Mouse (Mus musculus): Measurements from ENCODE around the gene Umps. TPM values are rescaled to one million over a fixed set of nuclear protein-coding genes. Genes with fewer than 3 reads are reported as not detected.

The Umps gene
- polyA plus RNA-seq, 1 experiment from 2014 or later = 71.5 TPM

- Histone ChIP-seq H3K4me3 (ENCODE audit: low read depth, low read length) (no peak overlapping the region), H3K36me3 (ENCODE audit: control insufficient read depth, insufficient read depth, low read length) (no peaks in the 10 kb centered on the region), H3K9me3 (ENCODE audit: control insufficient read depth, low read length) (no peaks in the 10 kb centered on the region), H3K27me3 (replicated peaks; ENCODE audit: control insufficient read depth, insufficient read depth, low read length) (no peaks in the 10 kb centered on the region), H3K27ac (ENCODE audit: low read depth) (no peak overlapping the region), H3K4me1 (replicated peaks; ENCODE audit: control insufficient read depth, insufficient read depth, low read length) (0 out of 2 replicates have a peak, but pooled peaks cover 4% of the 10 kb centered on the region), H3K9ac (ENCODE audit: low read length) (no peak overlapping the region), H3K4me2 (ENCODE audit: low read length) (no peak overlapping the region)
- DNase-seq (ENCODE audit: low spot score) (no peak), ATAC-seq (replicated peaks; ENCODE audit: low FRiP score, low TSS enrichment, low read depth) (no peak)
- WGBS = 97% methylated on average over 6 of the region's 6 CpGs
Measured at GRCm38 (mm10) chr16:33983712-33984111, 16.9 kb upstream of the Umps start.

DNA sequence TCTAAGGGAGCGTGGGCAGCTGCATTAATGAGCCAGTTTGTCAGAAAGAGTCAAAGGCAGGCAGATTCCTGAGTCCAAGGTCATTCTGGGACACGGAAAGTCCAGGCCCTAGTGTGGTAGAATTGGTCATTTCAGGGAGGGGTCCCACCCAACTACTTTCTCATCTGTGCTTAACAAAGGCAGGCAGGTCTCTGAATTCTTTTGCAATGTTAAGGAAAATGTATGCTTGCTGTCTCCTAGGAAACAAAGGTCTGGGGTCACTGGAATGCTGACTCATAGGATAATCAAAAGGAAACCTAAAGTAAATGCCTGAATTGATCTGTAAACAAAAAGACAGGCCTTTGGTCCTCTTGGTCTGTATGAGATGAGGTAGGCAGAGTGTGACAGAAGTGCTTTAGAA is 13.0 kb upstream of the Umps start:
- Histone ChIP-seq H3K27ac (ENCODE audit: low read depth) (no peak overlapping the region), H3K9ac (ENCODE audit: low read length) (no peak overlapping the region), H3K4me1 (replicated peaks; ENCODE audit: control insufficient read depth, insufficient read depth, low read length) (0 out of 2 replicates have a peak, but pooled peaks cover 4% of the 10 kb centered on the region), H3K9me3 (ENCODE audit: control insufficient read depth, low read length) (no peaks in the 10 kb centered on the region), H3K27me3 (replicated peaks; ENCODE audit: control insufficient read depth, insufficient read depth, low read length) (no peaks in the 10 kb centered on the region), H3K4me2 (ENCODE audit: low read length) (no peak overlapping the region), H3K4me3 (ENCODE audit: low read depth, low read length) (no peak overlapping the region), H3K36me3 (ENCODE audit: control insufficient read depth, insufficient read depth, low read length) (no peaks in the 10 kb centered on the region)
- ATAC-seq (replicated peaks; ENCODE audit: low FRiP score, low TSS enrichment, low read depth) = no peak
- WGBS = 52% methylated on average over 2 of the region's 2 CpGs
- no peak for DNase-seq (ENCODE audit: low spot score)

- peaks cover 13% of the 10 kb centered on the region for H3K4me1 ChIP-seq (replicated peaks; ENCODE audit: control insufficient read depth, insufficient read depth, low read length)
- H3K4me3 ChIP-seq (ENCODE audit: low read depth, low read length) = peak overlapping the region; percentile 88
- ATAC-seq (replicated peaks; ENCODE audit: low FRiP score, low TSS enrichment, low read depth) (0 out of 2 replicates have a peak, but pooled peaks have one; percentile 25), DNase-seq (ENCODE audit: low spot score) (no peak)
- WGBS = 54% methylated on average over 2 of the region's 2 CpGs
- H3K9ac ChIP-seq (ENCODE audit: low read length) = peak overlapping the region; percentile 74
- peaks cover 14% of the 10 kb centered on the region for H3K36me3 ChIP-seq (ENCODE audit: control insufficient read depth, insufficient read depth, low read length)
- H3K4me2 ChIP-seq (ENCODE audit: low read length) = peak overlapping the region; percentile 82
- H3K27me3 ChIP-seq (replicated peaks; ENCODE audit: control insufficient read depth, insufficient read depth, low read length) = no peaks in the 10 kb centered on the region
- no peaks in the 10 kb centered on the region for H3K9me3 ChIP-seq (ENCODE audit: control insufficient read depth, low read length)
- peak overlapping the region; percentile 69; the same call in 1 of the 2 replicates for H3K27ac ChIP-seq (ENCODE audit: low read depth)
Measured at GRCm38 (mm10) chr16:33967283-33967640, 424 bp upstream of the Umps start.

DNA sequence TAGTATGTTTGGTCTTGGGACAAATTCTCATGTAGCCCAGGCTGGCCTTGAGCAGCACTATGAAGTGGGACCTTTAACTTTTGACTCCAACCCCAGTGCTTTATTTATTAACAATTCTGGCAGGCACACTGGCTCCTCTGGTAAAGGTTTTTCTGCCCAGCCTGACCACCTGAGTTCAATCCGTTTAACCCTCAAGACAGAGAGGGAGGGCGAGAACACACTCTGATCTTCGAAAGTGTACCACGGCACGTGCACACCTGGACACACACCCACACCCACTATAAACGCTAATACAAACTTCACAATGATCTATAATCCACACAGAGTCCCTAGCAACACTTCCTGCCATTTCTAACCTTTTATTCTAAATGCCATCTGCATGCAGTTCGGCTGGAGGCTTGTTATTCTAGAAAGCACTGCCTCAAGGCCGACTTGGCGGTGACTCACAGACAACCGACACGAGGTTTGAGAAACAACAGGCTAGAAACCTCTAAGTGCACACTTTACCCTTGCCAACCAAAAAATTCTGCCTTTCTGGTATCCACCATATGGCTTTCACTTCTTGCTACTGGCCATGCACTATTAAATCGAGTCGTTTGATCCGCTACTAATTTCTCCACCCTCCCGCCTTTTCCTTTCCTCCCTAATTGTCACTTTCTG is 830 bp downstream of the Umps start:
- DNase-seq (ENCODE audit: low spot score) (no peak), ATAC-seq (replicated peaks; ENCODE audit: low FRiP score, low TSS enrichment, low read depth) (0 out of 2 replicates have a peak, but pooled peaks have one; percentile 17)
- no peaks in the 10 kb centered on the region for H3K9me3 ChIP-seq (ENCODE audit: control insufficient read depth, low read length)
- H3K27ac ChIP-seq (ENCODE audit: low read depth) = peak overlapping the region; percentile 69
- peak overlapping the region; percentile 82 for H3K4me2 ChIP-seq (ENCODE audit: low read length)
- 9% methylated on average over 15 of the region's 15 CpGs for WGBS
- peaks cover 13% of the 10 kb centered on the region for H3K4me1 ChIP-seq (replicated peaks; ENCODE audit: control insufficient read depth, insufficient read depth, low read length)
- H3K9ac ChIP-seq (ENCODE audit: low read length) = peak overlapping the region; percentile 74
- H3K27me3 ChIP-seq (replicated peaks; ENCODE audit: control insufficient read depth, insufficient read depth, low read length) = no peaks in the 10 kb centered on the region
- H3K36me3 ChIP-seq (ENCODE audit: control insufficient read depth, insufficient read depth, low read length) = peaks cover 26% of the 10 kb centered on the region
- peak overlapping the region; percentile 88 for H3K4me3 ChIP-seq (ENCODE audit: low read depth, low read length)

- peaks cover 51% of the 10 kb centered on the region for H3K36me3 ChIP-seq (ENCODE audit: control insufficient read depth, insufficient read depth, low read length)
- WGBS = 66% methylated on average over 6 of the region's 6 CpGs
- peaks cover 13% of the 10 kb centered on the region for H3K4me1 ChIP-seq (replicated peaks; ENCODE audit: control insufficient read depth, insufficient read depth, low read length)
- DNase-seq (ENCODE audit: low spot score) (no peak), ATAC-seq (replicated peaks; ENCODE audit: low FRiP score, low TSS enrichment, low read depth) (no peak)
- H3K9ac ChIP-seq (ENCODE audit: low read length) = no peak overlapping the region
- H3K27me3 ChIP-seq (replicated peaks; ENCODE audit: control insufficient read depth, insufficient read depth, low read length) = no peaks in the 10 kb centered on the region
- H3K4me3 ChIP-seq (ENCODE audit: low read depth, low read length) = no peak overlapping the region
- H3K4me2 ChIP-seq (ENCODE audit: low read length) = no peak overlapping the region
- H3K9me3 ChIP-seq (ENCODE audit: control insufficient read depth, low read length) = no peaks in the 10 kb centered on the region
- no peak overlapping the region for H3K27ac ChIP-seq (ENCODE audit: low read depth)
Measured at GRCm38 (mm10) chr16:33963509-33963908, 3.3 kb downstream of the Umps start.

- H3K27me3 ChIP-seq (replicated peaks; ENCODE audit: control insufficient read depth, insufficient read depth, low read length) = no peaks in the 10 kb centered on the region
- no peaks in the 10 kb centered on the region for H3K9me3 ChIP-seq (ENCODE audit: control insufficient read depth, low read length)
- ATAC-seq (replicated peaks; ENCODE audit: low FRiP score, low TSS enrichment, low read depth) (no peak), DNase-seq (ENCODE audit: low spot score) (peak; percentile 45)
- H3K4me3 ChIP-seq (ENCODE audit: low read depth, low read length) = no peak overlapping the region
- H3K4me1 ChIP-seq (replicated peaks; ENCODE audit: control insufficient read depth, insufficient read depth, low read length) = no peaks in the 10 kb centered on the region
- H3K4me2 ChIP-seq (ENCODE audit: low read length) = no peak overlapping the region
- no peak overlapping the region for H3K9ac ChIP-seq (ENCODE audit: low read length)
- H3K27ac ChIP-seq (ENCODE audit: low read depth) = no peak overlapping the region
- 85% methylated on average over 1 of the region's 1 CpGs for WGBS
- peaks cover 77% of the 10 kb centered on the region for H3K36me3 ChIP-seq (ENCODE audit: control insufficient read depth, insufficient read depth, low read length)
Measured at GRCm38 (mm10) chr16:33954793-33955192, 12.0 kb downstream of the Umps start.

DNA sequence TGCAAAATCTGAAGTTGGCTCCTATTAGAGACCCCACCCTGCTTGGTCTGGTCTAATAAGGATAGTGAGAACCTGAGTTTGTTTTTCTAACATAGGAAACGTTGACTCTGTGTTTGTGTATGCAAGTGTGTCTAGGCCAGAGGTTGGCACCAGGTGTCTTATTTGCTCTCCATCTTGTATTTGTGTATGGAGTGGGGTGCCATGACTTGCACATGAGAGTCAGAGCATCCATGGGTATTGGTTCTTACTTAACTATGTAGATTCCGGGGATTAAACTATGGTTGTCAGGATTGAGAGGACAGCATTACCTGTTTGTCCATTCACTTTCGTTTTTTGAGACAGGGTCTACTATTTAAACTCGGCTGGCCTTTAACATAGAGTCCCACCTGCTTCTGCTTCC is 13.8 kb downstream of the Umps start:
- Histone ChIP-seq H3K4me2 (ENCODE audit: low read length) (no peak overlapping the region), H3K36me3 (ENCODE audit: control insufficient read depth, insufficient read depth, low read length) (peaks cover 74% of the 10 kb centered on the region), H3K27ac (ENCODE audit: low read depth) (no peak overlapping the region), H3K27me3 (replicated peaks; ENCODE audit: control insufficient read depth, insufficient read depth, low read length) (no peaks in the 10 kb centered on the region), H3K9me3 (ENCODE audit: control insufficient read depth, low read length) (no peaks in the 10 kb centered on the region), H3K4me1 (replicated peaks; ENCODE audit: control insufficient read depth, insufficient read depth, low read length) (no peaks in the 10 kb centered on the region), H3K9ac (ENCODE audit: low read length) (no peak overlapping the region), H3K4me3 (ENCODE audit: low read depth, low read length) (no peak overlapping the region)
- DNase-seq (ENCODE audit: low spot score) (peak; percentile 43), ATAC-seq (replicated peaks; ENCODE audit: low FRiP score, low TSS enrichment, low read depth) (no peak)
- 87% methylated on average over 4 of the region's 4 CpGs for WGBS

DNA sequence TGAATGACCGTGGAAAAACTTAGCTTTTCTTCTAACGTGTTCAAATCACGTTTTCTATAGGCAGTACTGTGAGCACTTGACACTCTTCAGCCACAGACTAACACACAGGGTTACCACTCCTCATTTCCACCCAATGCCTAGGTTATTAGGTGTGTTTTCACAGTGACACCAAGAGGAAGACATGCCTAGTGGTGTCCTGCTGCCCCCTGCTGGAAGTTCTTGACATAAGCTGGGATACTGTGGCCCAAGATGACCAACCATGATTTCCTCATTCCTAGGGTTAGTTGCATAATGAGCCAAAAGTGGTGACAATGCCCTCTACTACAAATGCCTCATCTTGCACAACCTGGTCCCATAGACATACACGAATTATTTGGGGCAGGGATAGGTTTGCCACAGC is 16.0 kb downstream of the Umps start:
- ATAC-seq (replicated peaks; ENCODE audit: low FRiP score, low TSS enrichment, low read depth) (peak; percentile 79), DNase-seq (ENCODE audit: low spot score) (peak; percentile 93)
- no peak overlapping the region for H3K27ac ChIP-seq (ENCODE audit: low read depth)
- no peak overlapping the region for H3K4me2 ChIP-seq (ENCODE audit: low read length)
- no peak overlapping the region for H3K4me3 ChIP-seq (ENCODE audit: low read depth, low read length)
- no peaks in the 10 kb centered on the region for H3K4me1 ChIP-seq (replicated peaks; ENCODE audit: control insufficient read depth, insufficient read depth, low read length)
- H3K36me3 ChIP-seq (ENCODE audit: control insufficient read depth, insufficient read depth, low read length) = peaks cover 57% of the 10 kb centered on the region
- 28% methylated on average over 4 of the region's 4 CpGs for WGBS
- no peaks in the 10 kb centered on the region for H3K27me3 ChIP-seq (replicated peaks; ENCODE audit: control insufficient read depth, insufficient read depth, low read length)
- H3K9me3 ChIP-seq (ENCODE audit: control insufficient read depth, low read length) = no peaks in the 10 kb centered on the region
- no peak overlapping the region for H3K9ac ChIP-seq (ENCODE audit: low read length)

DNA sequence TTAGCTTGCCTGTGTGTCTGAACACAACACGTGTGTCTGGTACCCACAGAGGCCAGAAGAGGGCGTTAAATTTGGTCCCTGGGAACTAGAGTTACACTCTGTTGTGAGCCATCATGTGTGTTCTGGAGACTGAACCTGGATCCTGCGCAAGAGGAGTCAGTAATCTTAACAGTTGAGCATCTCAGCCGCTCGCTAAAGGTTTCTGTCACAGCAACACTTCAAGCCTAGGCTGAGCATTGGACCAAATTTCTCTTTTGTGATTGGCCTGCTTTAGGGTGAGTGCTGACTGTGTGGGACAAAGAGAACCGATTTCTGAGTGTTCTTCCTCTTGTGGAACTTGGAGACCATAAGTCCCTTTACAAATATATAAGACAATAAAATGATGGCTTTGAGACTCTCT is 16.5 kb downstream of the Umps start:
- Histone ChIP-seq H3K27me3 (replicated peaks; ENCODE audit: control insufficient read depth, insufficient read depth, low read length) (no peaks in the 10 kb centered on the region), H3K36me3 (ENCODE audit: control insufficient read depth, insufficient read depth, low read length) (peaks cover 53% of the 10 kb centered on the region), H3K27ac (ENCODE audit: low read depth) (no peak overlapping the region), H3K9ac (ENCODE audit: low read length) (no peak overlapping the region), H3K4me3 (ENCODE audit: low read depth, low read length) (no peak overlapping the region), H3K4me2 (ENCODE audit: low read length) (no peak overlapping the region), H3K4me1 (replicated peaks; ENCODE audit: control insufficient read depth, insufficient read depth, low read length) (no peaks in the 10 kb centered on the region; the same call in 1 of the 2 replicates), H3K9me3 (ENCODE audit: control insufficient read depth, low read length) (no peaks in the 10 kb centered on the region)
- 78% methylated on average over 6 of the region's 6 CpGs for WGBS
- ATAC-seq (replicated peaks; ENCODE audit: low FRiP score, low TSS enrichment, low read depth) = no peak
- no peak for DNase-seq (ENCODE audit: low spot score)
